Mouse (Mus musculus): ENCODE data around the gene Igf1. TPM values are rescaled to one million over a fixed set of nuclear protein-coding genes. Genes with fewer than 3 reads are reported as not detected.

Igf1 gene
- polyA plus RNA-seq, 1 experiment from 2014 or later = 34.9 TPM

DNA sequence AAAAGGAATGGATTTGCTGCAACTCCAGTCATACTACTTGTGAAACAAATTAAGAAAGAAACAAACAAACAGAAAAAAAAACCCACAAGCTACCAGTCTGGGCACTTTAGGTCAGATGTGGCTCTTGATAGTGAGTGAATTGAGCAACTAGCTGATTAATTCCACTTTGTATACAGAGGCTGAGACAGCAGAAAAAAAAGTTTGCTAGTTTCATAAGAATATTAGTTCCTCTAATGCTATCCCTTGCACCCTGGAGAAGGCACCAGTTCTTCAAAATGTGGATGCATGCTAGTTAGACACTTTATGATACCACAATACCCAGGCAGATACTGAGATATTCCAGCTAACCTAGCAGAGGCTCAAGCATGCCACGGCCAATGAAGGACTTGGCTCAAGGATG, 26.0 kb upstream of the Igf1 start:
- Histone ChIP-seq H3K4me3 (ENCODE audit: low read depth, low read length) (no peak overlapping the region), H3K9me3 (ENCODE audit: control insufficient read depth, low read length) (no peaks in the 10 kb centered on the region), H3K27ac (ENCODE audit: low read depth, low read length) (no peak overlapping the region), H3K4me1 (ENCODE audit: control insufficient read depth, insufficient read depth, low read length) (no peaks in the 10 kb centered on the region), H3K9ac (ENCODE audit: low read length) (no peak overlapping the region), H3K4me2 (ENCODE audit: low read depth) (no peak overlapping the region), H3K27me3 (ENCODE audit: control insufficient read depth, insufficient read depth, low read length) (no peaks in the 10 kb centered on the region), H3K36me3 (ENCODE audit: control insufficient read depth, insufficient read depth, low read length) (no peaks in the 10 kb centered on the region)
- 88% methylated on average over 1 of the region's 1 CpGs for WGBS
- DNase-seq (ENCODE audit: low spot score) = no peak
- ATAC-seq (ENCODE audit: insufficient read depth, low FRiP score, low TSS enrichment) = no peak

- no peak for DNase-seq (ENCODE audit: low spot score)
- 93% methylated on average over 1 of the region's 1 CpGs for WGBS
- H3K27me3 ChIP-seq (ENCODE audit: control insufficient read depth, insufficient read depth, low read length) = no peaks in the 10 kb centered on the region
- ATAC-seq (ENCODE audit: insufficient read depth, low FRiP score, low TSS enrichment) = no peak
- no peak overlapping the region for H3K9ac ChIP-seq (ENCODE audit: low read length)
- H3K27ac ChIP-seq (ENCODE audit: low read depth, low read length) = no peak overlapping the region
- no peaks in the 10 kb centered on the region for H3K4me1 ChIP-seq (ENCODE audit: control insufficient read depth, insufficient read depth, low read length)
- H3K9me3 ChIP-seq (ENCODE audit: control insufficient read depth, low read length) = no peaks in the 10 kb centered on the region
- H3K36me3 ChIP-seq (ENCODE audit: control insufficient read depth, insufficient read depth, low read length) = no peaks in the 10 kb centered on the region
- no peak overlapping the region for H3K4me3 ChIP-seq (ENCODE audit: low read depth, low read length)
- no peak overlapping the region for H3K4me2 ChIP-seq (ENCODE audit: low read depth)
Measured at GRCm38 (mm10) chr10:87839454-87839853, 18.6 kb upstream of the Igf1 start.

GRCm38 (mm10) chr10:87842501-87842900, 15.6 kb upstream of the Igf1 start:
- H3K9ac ChIP-seq (ENCODE audit: low read length) = no peak overlapping the region
- H3K4me3 ChIP-seq (ENCODE audit: low read depth, low read length) = no peak overlapping the region
- H3K27ac ChIP-seq (ENCODE audit: low read depth, low read length) = no peak overlapping the region
- WGBS = 88% methylated on average over 4 of the region's 4 CpGs
- H3K4me1 ChIP-seq (ENCODE audit: control insufficient read depth, insufficient read depth, low read length) = peaks cover 5% of the 10 kb centered on the region; the same call in 1 of the 2 replicates
- H3K27me3 ChIP-seq (ENCODE audit: control insufficient read depth, insufficient read depth, low read length) = no peaks in the 10 kb centered on the region
- ATAC-seq (ENCODE audit: insufficient read depth, low FRiP score, low TSS enrichment) (no peak), DNase-seq (ENCODE audit: low spot score) (no peak)
- no peaks in the 10 kb centered on the region for H3K9me3 ChIP-seq (ENCODE audit: control insufficient read depth, low read length)
- H3K36me3 ChIP-seq (ENCODE audit: control insufficient read depth, insufficient read depth, low read length) = no peaks in the 10 kb centered on the region
- no peak overlapping the region for H3K4me2 ChIP-seq (ENCODE audit: low read depth)

DNA sequence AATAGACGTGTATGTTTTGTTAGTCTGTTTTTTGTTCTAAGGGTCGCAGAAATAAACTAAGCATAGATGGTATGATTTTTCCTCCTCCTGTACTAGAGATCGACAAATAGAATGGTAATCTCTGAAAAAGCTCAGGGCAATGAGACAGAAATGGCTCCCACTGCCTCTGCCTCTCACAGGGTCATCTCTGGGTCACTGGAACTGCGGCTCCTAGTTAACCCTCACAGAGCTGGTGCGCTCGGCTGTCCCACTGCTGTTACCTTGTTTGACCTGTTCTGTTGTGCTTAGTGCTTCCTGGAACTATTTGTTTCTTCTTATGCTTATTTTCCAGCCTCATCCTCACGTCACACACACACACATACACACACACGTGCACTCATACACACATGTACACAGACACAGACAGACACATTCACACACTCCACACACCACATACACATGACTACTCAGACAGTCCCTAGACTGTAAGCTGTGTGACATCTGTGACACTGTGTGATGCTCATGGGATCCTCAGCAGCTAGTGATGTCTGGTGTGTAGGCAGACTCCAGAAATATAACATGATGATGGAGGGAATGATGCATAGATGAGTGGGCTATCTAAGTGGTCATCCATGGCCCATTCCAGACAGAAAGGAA, 13.0 kb upstream of the Igf1 start:
- Histone ChIP-seq H3K27me3 (ENCODE audit: control insufficient read depth, insufficient read depth, low read length) (no peaks in the 10 kb centered on the region), H3K4me1 (ENCODE audit: control insufficient read depth, insufficient read depth, low read length) (peaks cover 5% of the 10 kb centered on the region; the same call in 1 of the 2 replicates), H3K27ac (ENCODE audit: low read depth, low read length) (no peak overlapping the region), H3K9me3 (ENCODE audit: control insufficient read depth, low read length) (no peaks in the 10 kb centered on the region), H3K36me3 (ENCODE audit: control insufficient read depth, insufficient read depth, low read length) (no peaks in the 10 kb centered on the region), H3K9ac (ENCODE audit: low read length) (no peak overlapping the region), H3K4me2 (ENCODE audit: low read depth) (no peak overlapping the region), H3K4me3 (ENCODE audit: low read depth, low read length) (no peak overlapping the region)
- DNase-seq (ENCODE audit: low spot score) (peak; percentile 44), ATAC-seq (ENCODE audit: insufficient read depth, low FRiP score, low TSS enrichment) (peak; percentile 70)
- WGBS = 38% methylated on average over 8 of the region's 8 CpGs

- H3K4me3 ChIP-seq (ENCODE audit: low read depth, low read length) = no peak overlapping the region
- H3K27ac ChIP-seq (ENCODE audit: low read depth, low read length) = no peak overlapping the region
- no peak for ATAC-seq (ENCODE audit: insufficient read depth, low FRiP score, low TSS enrichment)
- no peak overlapping the region for H3K4me2 ChIP-seq (ENCODE audit: low read depth)
- no peaks in the 10 kb centered on the region for H3K9me3 ChIP-seq (ENCODE audit: control insufficient read depth, low read length)
- no peak overlapping the region for H3K9ac ChIP-seq (ENCODE audit: low read length)
- no peaks in the 10 kb centered on the region for H3K36me3 ChIP-seq (ENCODE audit: control insufficient read depth, insufficient read depth, low read length)
- no peak for DNase-seq (ENCODE audit: low spot score)
- 31% methylated on average over 4 of the region's 4 CpGs for WGBS
- no peaks in the 10 kb centered on the region for H3K27me3 ChIP-seq (ENCODE audit: control insufficient read depth, insufficient read depth, low read length)
- H3K4me1 ChIP-seq (ENCODE audit: control insufficient read depth, insufficient read depth, low read length) = peaks cover 5% of the 10 kb centered on the region; the same call in 1 of the 2 replicates
Measured at GRCm38 (mm10) chr10:87847882-87848281, 10.2 kb upstream of the Igf1 start.

- DNase-seq (ENCODE audit: low spot score) = no peak
- ATAC-seq (ENCODE audit: insufficient read depth, low FRiP score, low TSS enrichment) = no peak
- Histone ChIP-seq H3K27me3 (ENCODE audit: control insufficient read depth, insufficient read depth, low read length) (no peaks in the 10 kb centered on the region), H3K4me2 (ENCODE audit: low read depth) (no peak overlapping the region), H3K4me3 (ENCODE audit: low read depth, low read length) (no peak overlapping the region), H3K36me3 (ENCODE audit: control insufficient read depth, insufficient read depth, low read length) (no peaks in the 10 kb centered on the region), H3K4me1 (ENCODE audit: control insufficient read depth, insufficient read depth, low read length) (peaks cover 5% of the 10 kb centered on the region; the same call in 1 of the 2 replicates), H3K27ac (ENCODE audit: low read depth, low read length) (no peak overlapping the region), H3K9ac (ENCODE audit: low read length) (no peak overlapping the region), H3K9me3 (ENCODE audit: control insufficient read depth, low read length) (no peaks in the 10 kb centered on the region)
- 65% methylated on average over 2 of the region's 2 CpGs for WGBS
Measured at GRCm38 (mm10) chr10:87848419-87848818, 9.6 kb upstream of the Igf1 start.

DNA sequence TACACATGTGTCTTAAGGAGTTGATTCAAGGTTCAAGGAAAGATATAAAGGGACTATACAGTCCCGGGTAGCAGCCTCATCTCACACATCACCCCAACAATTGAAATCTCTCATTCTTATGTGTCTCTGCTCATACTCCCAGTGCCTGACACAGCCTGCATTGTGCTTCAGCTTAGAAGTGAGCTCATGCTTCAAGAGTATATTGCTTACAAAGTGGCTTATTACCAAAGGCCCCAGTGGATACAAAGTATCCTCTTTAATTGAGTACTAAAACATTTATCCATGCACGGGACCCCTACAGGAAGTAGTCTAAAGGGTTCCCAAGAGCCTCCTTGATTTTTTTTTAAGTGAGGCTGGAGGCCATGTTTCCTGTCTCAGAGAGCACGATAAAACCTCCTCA, 6.6 kb upstream of the Igf1 start:
- 60% methylated on average over 3 of the region's 3 CpGs for whole genome bisulfite sequencing
- Histone ChIP-seq H3K4me1 (ENCODE audit: control insufficient read depth, insufficient read depth, low read length) (no peaks in the 10 kb centered on the region), H3K9ac (ENCODE audit: low read length) (no peak overlapping the region), H3K36me3 (ENCODE audit: control insufficient read depth, insufficient read depth, low read length) (no peaks in the 10 kb centered on the region), H3K27ac (ENCODE audit: low read depth, low read length) (no peak overlapping the region), H3K4me2 (ENCODE audit: low read depth) (no peak overlapping the region), H3K27me3 (ENCODE audit: control insufficient read depth, insufficient read depth, low read length) (no peaks in the 10 kb centered on the region), H3K9me3 (ENCODE audit: control insufficient read depth, low read length) (no peaks in the 10 kb centered on the region), H3K4me3 (ENCODE audit: low read depth, low read length) (no peak overlapping the region)
- DNase-seq (ENCODE audit: low spot score) (no peak), ATAC-seq (ENCODE audit: insufficient read depth, low FRiP score, low TSS enrichment) (no peak)

- ATAC-seq (ENCODE audit: insufficient read depth, low FRiP score, low TSS enrichment) = no peak
- H3K4me1 ChIP-seq (ENCODE audit: control insufficient read depth, insufficient read depth, low read length) = no peaks in the 10 kb centered on the region
- no peaks in the 10 kb centered on the region for H3K9me3 ChIP-seq (ENCODE audit: control insufficient read depth, low read length)
- no peak overlapping the region for H3K4me3 ChIP-seq (ENCODE audit: low read depth, low read length)
- DNase-seq (ENCODE audit: low spot score) = peak; percentile 79
- WGBS = 2% methylated on average over 5 of the region's 5 CpGs
- no peak overlapping the region for H3K9ac ChIP-seq (ENCODE audit: low read length)
- H3K36me3 ChIP-seq (ENCODE audit: control insufficient read depth, insufficient read depth, low read length) = no peaks in the 10 kb centered on the region
- H3K27me3 ChIP-seq (ENCODE audit: control insufficient read depth, insufficient read depth, low read length) = no peaks in the 10 kb centered on the region
- H3K27ac ChIP-seq (ENCODE audit: low read depth, low read length) = no peak overlapping the region
- H3K4me2 ChIP-seq (ENCODE audit: low read depth) = no peak overlapping the region
Measured at GRCm38 (mm10) chr10:87854408-87854807, 3.7 kb upstream of the Igf1 start.

DNA sequence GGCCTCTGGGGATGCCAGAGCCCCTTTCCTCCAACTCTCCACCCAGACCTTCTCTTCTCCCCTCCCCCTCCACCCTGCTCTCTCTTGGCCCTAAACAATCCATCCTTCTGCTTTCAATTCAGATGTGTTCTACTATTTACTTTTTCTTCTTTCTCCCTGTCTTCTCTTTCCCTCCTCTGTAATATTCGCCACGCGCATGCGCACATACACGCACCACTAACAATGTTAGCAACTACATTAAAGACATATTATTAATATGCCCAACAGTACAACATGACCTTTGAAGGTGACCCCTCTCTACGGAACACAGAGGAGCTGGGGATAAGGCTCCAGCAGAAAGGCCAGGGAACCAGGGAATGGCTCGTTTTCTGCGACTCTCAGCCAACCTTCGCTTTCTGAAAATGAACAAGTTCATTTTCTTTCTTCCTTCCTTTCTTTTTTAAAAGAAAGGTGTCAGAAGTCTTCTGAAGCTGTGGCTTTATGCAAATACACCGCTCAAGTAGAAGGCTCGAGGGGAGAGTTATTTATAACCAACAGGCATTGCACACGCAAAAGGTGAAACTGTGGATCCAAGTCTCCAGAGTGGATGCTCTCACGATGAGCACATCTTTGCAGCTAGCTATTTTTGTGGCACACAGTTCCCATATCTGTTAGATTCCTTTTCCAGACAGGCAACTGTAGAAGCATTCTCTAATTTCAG, 2.5 kb upstream of the Igf1 start:
- Histone ChIP-seq H3K36me3 (ENCODE audit: control insufficient read depth, insufficient read depth, low read length) (no peaks in the 10 kb centered on the region), H3K4me2 (ENCODE audit: low read depth) (no peak overlapping the region), H3K4me1 (ENCODE audit: control insufficient read depth, insufficient read depth, low read length) (no peaks in the 10 kb centered on the region), H3K4me3 (ENCODE audit: low read depth, low read length) (no peak overlapping the region), H3K27me3 (ENCODE audit: control insufficient read depth, insufficient read depth, low read length) (no peaks in the 10 kb centered on the region), H3K27ac (ENCODE audit: low read depth, low read length) (no peak overlapping the region), H3K9ac (ENCODE audit: low read length) (no peak overlapping the region), H3K9me3 (ENCODE audit: control insufficient read depth, low read length) (no peaks in the 10 kb centered on the region)
- 82% methylated on average over 13 of the region's 13 CpGs for WGBS
- DNase-seq (ENCODE audit: low spot score) (no peak), ATAC-seq (ENCODE audit: insufficient read depth, low FRiP score, low TSS enrichment) (no peak)
